Mouse (Mus musculus): ENCODE data around the gene Senp3.
"Not testable (repeated sequence)": the region's sequence is repeated elsewhere in the genome, so short reads cannot be mapped to it uniquely, and the experiment has no call there.

Senp3 gene

GRCm38 (mm10) chr11:69704613-69705010 is 22.7 kb upstream of the Senp3 start:
- in situ Hi-C loops (cut with MboI) = no loop called here

DNA sequence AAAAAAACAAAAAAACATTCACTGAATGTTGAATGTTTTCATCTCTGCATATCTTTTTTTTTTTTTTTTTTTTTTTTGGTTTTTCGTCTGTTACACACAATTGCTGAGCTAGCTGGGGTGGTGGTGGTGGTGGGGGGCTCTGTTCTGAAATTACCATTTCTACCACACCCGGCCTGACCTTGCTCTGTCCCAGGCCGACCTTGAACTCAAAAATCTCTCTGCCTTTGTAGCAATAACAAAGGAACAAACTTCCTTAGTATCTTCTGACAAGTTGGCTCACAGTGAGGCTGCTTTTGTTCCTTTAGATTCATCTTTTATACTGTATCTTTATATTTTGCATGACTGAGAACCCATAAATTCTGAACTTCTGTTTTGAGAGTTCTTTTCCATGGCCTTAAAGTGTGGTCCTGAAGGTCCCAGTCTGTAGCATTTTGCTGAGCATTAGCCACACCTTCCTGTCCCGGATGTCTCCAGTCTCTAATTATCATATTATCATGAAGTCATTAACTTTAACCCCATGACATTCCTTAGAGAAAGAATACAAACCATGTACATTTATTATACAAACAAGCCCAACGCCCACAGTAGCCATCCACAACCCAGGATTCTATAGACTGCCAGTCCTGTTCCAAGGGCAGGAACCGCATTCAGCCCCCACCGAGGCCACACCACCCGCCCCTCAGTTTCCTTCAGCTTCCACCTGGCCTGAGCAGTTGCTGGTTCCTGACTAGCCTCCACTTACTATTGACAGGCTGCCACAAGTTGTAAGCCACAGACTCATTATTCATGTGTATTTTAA is 22.1 kb upstream of the Senp3 start:
- in situ Hi-C loops (cut with MboI) = no loop called here

DNA sequence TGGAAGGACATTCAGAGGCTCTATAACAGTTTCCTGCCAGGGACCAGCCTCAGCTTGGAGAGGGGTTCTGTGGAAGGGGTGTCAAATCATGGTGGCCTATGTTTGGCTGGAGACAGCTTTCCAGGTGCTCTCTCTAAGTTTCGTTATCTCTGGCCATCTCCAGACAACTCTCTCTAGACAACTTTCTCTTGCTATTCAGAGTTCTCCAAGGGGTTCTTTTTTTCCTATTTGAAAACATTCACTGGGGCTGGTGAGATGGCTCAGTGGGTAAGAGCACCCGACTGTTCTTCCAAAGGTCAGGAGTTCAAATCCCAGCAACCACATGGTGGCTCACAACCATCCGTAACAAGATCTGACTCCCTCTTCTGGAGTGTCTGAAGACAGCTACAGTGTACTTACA is 21.5 kb upstream of the Senp3 start:
- in situ Hi-C loops (cut with MboI) = not testable (repeated sequence)

DNA sequence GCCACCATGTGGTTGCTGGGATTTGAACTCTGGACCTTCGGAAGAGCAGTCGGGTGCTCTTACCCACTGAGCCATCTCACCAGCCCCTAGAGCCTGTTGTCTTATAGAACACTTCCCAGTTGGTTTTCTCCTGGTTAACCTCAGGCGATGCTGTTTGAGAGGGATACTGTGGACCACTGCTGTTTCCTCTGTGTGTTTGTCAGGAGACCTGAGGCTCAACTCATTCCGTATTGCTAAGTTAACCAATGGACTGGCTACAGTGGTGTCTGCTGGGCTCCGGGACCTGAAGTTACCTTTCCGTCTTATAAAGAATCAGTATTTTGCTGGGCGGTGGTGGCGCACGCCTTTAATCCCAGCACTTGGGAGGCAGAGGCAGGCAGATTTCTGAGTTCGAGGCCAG is 21.0 kb upstream of the Senp3 start:
- in situ Hi-C loops (cut with MboI) = not testable (repeated sequence)

DNA sequence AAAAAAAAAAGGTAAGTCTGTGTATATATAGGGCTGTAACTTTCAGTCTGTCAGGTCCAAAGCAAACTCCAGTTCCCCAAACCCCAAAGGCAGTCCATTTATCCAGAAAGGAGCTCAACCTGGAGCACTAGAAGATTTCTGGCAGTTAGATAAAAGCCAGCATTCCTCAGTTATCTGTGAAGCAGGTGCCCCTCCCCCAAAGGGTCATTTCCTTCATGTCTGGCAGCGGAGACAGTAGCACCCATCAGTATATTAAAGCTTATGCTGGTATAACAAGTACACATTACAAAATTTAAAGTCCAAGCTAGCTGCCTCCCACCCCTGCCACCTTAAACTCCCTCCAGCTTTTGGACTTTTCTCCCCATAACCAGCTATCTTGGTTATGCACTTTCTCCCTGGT is 17.7 kb upstream of the Senp3 start:
- in situ Hi-C loops (cut with MboI) = no loop called here

DNA sequence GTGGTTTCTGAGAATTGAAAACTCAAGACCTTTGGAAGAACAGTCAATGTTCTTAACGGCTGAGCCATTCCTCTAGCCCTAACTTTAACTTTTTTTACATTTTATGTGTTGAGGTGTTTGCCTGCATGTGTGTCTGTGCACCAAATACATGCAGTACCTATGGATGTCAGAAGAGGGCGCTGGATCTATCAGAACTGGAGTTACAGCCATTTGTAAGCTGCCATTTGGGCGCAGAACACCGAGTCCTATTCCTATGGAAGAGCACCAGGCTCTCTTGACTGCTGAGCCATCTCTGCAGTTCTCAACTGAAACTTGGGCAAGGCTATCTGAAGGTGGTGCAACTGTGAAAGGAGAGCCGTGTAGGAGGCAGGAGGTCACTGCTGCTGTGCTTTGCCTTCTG is 16.7 kb upstream of the Senp3 start:
- in situ Hi-C loops (cut with MboI) = no loop called here

DNA sequence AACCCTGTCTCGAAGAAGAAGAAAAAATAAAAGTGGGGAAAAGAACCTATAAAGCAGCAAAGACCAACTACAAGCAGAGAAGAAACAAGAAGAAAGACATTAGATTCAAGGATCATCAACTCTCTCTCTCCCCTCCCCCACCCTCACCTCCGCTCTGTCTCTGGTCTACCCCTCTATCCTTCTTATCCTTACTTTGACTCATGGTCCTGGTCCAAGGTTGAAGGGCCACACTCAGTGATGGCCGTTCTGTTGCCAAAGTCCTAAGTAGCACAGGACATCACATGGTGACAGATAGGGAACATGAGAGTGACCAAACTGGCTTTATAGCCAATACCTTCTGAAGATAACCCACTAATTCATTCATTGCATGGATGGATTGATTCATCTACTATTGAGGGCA is 15.5 kb upstream of the Senp3 start:
- in situ Hi-C loops (cut with MboI) = no loop called here

- in situ Hi-C loops (cut with MboI) = no loop called here
These were observed 13.7 kb upstream of the Senp3 start, which contains the start of the genes Tnfsf12 and Tnfsfm13 for GRCm38 (mm10) chr11:69695361-69696181. TSS of gene Tnfsf12 (minus strand) at chr11:69695849. TSS of gene Tnfsfm13 (minus strand) at chr11:69696098.

DNA sequence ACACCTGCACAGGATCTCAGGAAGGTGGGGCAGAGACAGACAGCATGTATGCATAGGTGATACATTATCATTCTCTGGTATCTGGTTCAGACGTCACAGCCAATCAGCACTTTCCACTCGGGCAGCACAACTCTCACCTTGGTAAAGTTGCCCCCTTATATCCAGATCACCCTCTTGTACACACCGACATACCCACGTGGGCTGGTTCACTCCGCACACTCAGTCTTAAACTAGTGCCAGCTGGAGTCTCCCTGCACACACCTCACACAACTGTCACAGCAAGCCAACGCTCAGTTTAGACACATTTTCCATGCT is 13.1 kb upstream of the Senp3 start:
- in situ Hi-C loops (cut with MboI) = no loop called here

DNA sequence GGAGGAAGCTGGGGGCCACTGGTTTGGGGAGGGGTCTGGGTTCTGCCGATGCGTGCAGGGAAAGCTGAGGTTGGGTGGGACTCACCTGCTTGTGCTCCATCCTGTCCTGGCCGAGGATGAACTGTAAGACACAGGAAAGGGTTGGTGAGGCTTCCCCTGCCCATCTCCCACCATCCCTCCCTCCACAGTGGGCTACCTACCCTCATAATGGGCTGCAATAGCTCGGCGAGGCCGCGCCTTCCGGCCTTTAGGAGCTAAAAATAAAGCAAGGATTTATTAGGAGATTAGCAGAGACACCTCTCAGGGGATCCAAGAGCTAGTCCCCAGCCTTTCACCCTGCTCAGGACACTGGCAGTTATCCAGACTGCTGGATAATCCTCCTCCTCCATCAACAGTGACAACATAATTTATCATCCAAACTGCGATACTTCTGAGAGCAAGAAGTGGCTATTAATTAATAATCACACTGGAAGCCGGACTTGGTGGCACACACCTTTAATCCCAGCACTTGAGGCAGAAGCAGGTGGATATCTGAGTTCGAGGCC is 11.6 kb upstream of the Senp3 start:
- in situ Hi-C loops (cut with MboI) = no loop called here

- in situ Hi-C loops (cut with MboI) = no loop called here
These were observed 11.0 kb upstream of the Senp3 start for GRCm38 (mm10) chr11:69692863-69693262.

- in situ Hi-C loops (cut with MboI) = no loop called here
These were observed 10.4 kb upstream of the Senp3 start for GRCm38 (mm10) chr11:69692196-69692811.

- in situ Hi-C loops (cut with MboI) = no loop called here
These were observed 8.0 kb upstream of the Senp3 start for GRCm38 (mm10) chr11:69689891-69690290.

DNA sequence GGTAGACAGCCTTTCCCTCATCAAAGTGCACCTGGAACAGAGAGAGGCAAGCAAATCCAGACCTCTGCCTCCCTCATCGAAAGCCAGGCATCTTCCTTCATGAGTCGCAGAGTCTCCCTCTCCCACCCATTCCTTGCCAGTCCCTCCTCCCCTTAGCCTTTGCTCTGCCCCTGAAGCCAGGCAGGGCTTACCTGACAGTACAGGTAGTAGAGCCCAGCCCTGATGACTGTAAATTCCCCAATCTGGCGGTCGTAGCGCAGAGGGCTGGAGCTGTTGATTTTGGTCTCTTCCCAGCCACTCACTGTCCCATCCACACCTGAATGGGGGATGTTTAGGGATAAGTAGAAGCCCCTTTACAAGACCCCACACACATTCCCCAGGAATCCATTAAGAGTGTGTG is 5.2 kb upstream of the Senp3 start:
- in situ Hi-C loops (cut with MboI) = no loop called here

DNA sequence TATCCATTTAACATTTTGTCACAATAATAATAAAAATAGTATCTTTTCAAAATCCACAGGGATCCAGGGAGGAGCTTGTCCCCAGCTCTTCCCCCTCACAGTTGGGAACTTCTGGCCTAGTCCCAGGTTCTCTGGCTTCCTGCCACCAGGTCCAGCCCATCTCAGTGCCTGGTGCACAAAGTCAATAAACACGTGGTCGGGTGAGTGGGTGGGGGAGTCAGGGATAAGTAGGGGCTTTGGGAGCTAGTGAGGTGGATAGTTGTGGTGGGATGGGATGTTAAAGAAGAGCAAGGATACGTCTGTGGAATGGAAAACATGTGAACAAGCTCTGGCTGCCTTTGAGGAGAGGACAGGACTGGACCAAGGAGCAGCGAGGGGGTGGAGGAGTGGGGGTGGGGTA is 4.5 kb upstream of the Senp3 start:
- in situ Hi-C loops (cut with MboI) = no loop called here

- in situ Hi-C loops (cut with MboI) = no loop called here
These were observed 3.8 kb upstream of the Senp3 start, which contains the start of gene Tnfsf13 for GRCm38 (mm10) chr11:69685526-69686148. TSS of gene Tnfsf13 (minus strand) at chr11:69685784.

- in situ Hi-C loops (cut with MboI) = no loop called here
These were observed 3.1 kb upstream of the Senp3 start for GRCm38 (mm10) chr11:69684936-69685335.

DNA sequence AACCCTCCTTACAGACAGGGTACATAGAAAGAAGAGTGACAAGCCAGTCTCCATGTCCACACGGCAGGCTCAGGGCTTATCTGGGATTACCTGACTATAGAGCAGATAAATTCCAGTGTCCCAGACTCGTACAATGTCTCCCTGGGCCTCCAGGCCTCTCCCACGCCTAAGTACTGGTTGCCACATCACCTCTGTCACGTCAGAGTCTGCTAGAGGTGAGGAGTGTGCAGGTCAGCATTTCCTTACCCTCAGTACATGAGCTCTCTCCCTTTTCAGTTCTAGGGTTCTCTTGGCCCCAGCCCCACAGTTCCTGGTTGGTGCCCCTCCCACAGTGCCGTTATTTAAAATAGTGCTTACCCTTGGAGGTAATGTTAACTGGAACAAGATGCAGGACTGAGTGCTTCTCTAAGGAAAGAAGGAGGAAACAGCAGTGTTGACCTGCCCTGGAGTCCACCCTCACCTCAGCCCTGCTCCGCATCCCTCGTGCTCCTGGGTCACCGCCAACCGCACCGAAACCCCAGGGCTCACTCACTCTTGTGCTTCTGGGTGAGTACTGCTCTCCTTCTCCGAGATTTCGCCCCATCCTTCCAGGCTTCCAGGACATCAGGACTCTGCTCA is 2.4 kb upstream of the Senp3 start:
- in situ Hi-C loops (cut with MboI) = no loop called here

DNA sequence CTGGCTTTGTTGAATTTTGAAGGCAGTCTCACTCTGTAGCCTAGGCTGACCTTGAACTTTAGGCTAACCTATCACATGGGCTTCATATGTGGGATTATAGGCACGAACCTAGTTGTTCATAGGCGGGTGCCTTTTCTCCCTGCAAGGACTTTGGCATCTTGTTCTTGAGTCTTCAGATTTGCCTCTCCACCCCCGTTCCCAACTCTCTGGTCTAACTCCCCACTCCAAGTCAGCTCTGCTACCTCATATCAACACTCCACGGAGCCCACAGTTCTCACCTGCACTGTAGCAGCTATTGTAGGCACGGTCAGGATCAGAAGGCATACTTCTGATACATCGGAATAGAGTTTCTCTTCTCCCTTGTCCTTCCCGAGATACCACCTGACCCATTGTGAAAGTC is 1.7 kb upstream of the Senp3 start:
- in situ Hi-C loops (cut with MboI) = no loop called here

DNA sequence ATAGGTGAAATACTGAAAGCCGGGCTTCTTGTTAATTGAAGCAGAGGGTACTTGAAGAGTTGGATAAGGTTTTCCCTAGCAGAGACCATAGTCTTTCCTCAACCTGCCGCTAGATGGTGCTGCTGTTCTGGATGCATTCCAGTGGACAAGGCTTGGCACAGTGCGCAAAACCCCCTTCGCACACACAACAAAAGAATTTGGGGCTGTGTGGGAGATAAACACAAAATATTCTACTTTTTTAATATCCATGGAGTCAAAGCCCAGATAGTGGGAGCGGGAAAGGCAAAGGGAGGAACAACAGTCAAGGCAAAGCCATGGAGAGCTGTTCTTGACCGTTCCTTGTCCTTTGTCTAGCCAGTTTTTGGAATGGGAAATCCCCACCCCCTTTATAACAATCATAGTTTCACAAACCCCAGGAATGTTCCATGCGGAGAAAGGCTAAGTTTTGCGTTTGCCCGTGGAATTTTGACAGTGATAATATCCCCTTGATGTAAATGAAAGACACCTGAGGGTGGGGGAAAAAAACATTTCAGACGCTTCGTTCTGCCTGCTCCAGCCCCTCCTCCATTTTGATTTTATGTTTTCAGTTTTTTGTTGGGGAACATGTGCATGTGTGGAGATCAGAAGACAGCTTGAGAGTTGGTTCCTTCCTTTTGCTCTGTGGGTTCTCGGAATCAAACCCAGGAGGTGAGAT is 1.1 kb upstream of the Senp3 start:
- in situ Hi-C loops (cut with MboI) = no loop called here
